Mouse (Mus musculus) liver, embryonic 15.5 days (tissue): ENCODE data around the gene Gm47791. TPM values are rescaled to one million over a fixed set of nuclear protein-coding genes. Genes with fewer than 3 reads are reported as not detected.

ENCODE experiments used
- ATAC-seq: fragments of 200-750 bp; cut with Nextera tagmentation; 2 replicates; pipeline ENCODE4 v1.8.0; 2017; ENCODE audit warnings: moderate number of reproducible peaks, mild to moderate bottlenecking, moderate library complexity; ENCODE audit not compliant: insufficient read depth
- H3K27ac ChIP-seq: fragments of 300-500 bp; sonication (generic); replicated peaks from 2 replicates; pipeline ENCODE4 v1.5.1; 2015; ENCODE audit warnings: mild to moderate bottlenecking, inconsistent platforms
- H3K27me3 ChIP-seq: fragments of 300-500 bp; sonication (generic); 2 replicates; pipeline ENCODE4 v1.6.1; 2015; ENCODE audit warnings: mild to moderate bottlenecking, inconsistent platforms
- H3K36me3 ChIP-seq: fragments of 300-500 bp; sonication (generic); replicated peaks from 2 replicates; pipeline ENCODE4 v1.6.1; 2015; ENCODE audit warnings: moderate library complexity, mild to moderate bottlenecking, inconsistent platforms
- H3K4me1 ChIP-seq: fragments of 300-500 bp; sonication (generic); replicated peaks from 2 replicates; pipeline ENCODE4 v1.6.1; 2015; ENCODE audit warnings: inconsistent platforms
- H3K4me2 ChIP-seq: fragments of 300-500 bp; sonication (generic); 2 replicates; pipeline ENCODE4 v1.6.1; 2015; ENCODE audit warnings: moderate library complexity, mild to moderate bottlenecking, inconsistent platforms
- H3K4me3 ChIP-seq: fragments of 300-500 bp; sonication (generic); replicated peaks from 2 replicates; pipeline ENCODE4 v1.5.1; 2015; ENCODE audit warnings: mild to moderate bottlenecking, inconsistent platforms
- H3K9ac ChIP-seq: fragments of 300-500 bp; sonication (generic); 2 replicates; pipeline ENCODE4 v1.6.1; 2015; ENCODE audit warnings: moderate library complexity, mild to moderate bottlenecking, inconsistent platforms
- H3K9me3 ChIP-seq: fragments of 300-500 bp; sonication (generic); replicated peaks from 2 replicates; pipeline ENCODE4 v1.6.1; 2016; ENCODE audit warnings: inconsistent platforms
- WGBS: fragments of 180-500 bp; shearing (Covaris S2); methylation state at CpG from one replicate; pipeline ENCODE4 v1.1.7; 2015; ENCODE audit warnings: mixed read lengths; ENCODE audit not compliant: insufficient replicate concordance; 5-methylcytosine and 5-hydroxymethylcytosine counted together
- polyA plus RNA-seq: library from polyadenylated mRNA; unstranded; fragments of >200 nt; fragmentation: Nextera tagmentation; extraction: Ambion mirVana; gene quantifications from 2 replicates; pipeline ENCODE4 v1.2.1, GENCODE M21; 2015

Gene Gm47791
- polyA plus RNA-seq, 1 experiment from 2014 or later, result not detected

DNA sequence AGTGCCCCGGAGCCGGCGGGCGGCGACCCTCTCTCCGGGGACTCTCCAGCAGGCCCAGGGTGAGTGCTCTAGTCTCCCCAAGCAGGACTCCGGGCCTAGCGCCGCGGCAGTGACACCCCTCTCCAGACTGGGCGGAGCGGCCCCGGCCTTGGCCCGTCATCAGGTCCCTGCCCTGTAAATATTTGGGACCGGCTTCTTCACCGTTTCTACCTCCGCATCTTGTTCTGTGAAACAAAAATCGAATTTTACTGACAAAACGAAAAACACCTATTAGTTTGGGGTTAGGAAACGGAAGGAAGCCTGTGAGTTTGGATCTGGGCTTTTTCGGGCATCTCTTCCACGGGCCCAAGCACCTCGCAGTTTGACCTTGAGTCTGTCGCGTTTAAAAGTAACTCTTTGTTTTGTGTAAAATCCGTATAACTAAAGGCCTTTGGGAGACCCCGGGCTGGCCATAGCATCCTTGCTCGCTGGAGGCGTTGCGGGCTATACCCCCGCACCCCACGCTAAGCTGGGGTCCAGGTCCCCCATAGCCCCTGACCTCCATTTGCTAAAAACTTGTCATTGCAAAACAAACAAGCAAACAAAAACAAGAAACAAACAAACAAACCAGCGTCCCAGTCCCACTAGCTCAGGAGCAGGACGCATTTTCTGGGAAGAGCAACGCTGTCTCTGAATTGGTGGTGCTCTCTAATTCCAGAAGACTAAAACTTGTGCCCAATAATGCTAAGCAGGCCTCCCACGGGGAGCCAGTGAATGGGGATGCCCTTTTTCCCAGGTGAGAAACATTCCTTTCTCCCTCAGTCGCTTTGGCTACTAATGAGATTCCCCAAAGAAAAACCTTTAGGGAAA is 45.8 kb downstream of the Gm47791 start:
- Histone ChIP-seq H3K27me3 (peaks cover 7% of the 10 kb centered on the region; the same call in 1 of the 2 replicates), H3K4me2 (peak overlapping the region; percentile 73), H3K36me3 (peaks cover 25% of the 10 kb centered on the region), H3K4me3 (peak overlapping the region; percentile 86), H3K9me3 (no peaks in the 10 kb centered on the region), H3K9ac (peak overlapping the region; percentile 97), H3K27ac (peak overlapping the region; percentile 94), H3K4me1 (peaks cover 18% of the 10 kb centered on the region)
- ATAC-seq, result peak; percentile 97
- WGBS, result 1% methylated on average over 37 of the region's 37 CpGs

DNA sequence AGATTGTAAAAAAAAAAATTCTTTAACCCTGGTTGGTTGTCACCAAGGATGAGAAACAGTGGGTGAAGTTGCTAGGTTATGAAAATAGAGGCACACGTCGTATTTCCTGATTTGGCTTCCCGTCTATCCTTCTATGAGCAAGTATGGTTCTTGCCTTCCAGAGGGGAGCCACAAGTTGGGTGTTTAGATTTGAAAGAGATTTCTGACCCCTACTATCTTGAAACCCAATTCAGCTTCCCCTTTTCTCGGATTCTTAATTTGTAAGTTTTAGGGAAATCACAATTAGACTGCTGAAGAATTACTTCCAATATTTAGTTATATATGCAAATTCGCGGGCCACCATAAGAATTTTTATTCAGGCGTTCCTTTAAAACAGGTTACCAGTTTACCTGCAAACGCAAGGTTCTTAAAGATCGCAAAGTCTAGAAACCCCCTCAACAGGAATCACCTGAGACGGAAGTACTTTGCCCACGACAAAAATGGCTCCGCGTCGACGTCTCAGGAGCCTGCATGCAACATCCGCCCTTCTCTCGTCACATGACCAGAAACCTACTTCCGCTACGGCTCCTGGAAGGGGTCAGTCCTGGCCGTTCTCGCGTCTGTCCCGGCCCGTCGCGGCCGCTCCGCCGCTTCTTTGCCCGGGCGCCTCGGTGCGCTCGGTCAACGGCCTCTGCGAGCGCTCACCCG is 46.6 kb downstream of the Gm47791 start, which contains the start of gene Mff:
Mff (plus strand) TSS at position 552 of the 687 bp plus-strand sequence.
- H3K27me3 ChIP-seq, result peaks cover 7% of the 10 kb centered on the region; the same call in 1 of the 2 replicates
- H3K4me3 ChIP-seq, result peak within 1 kb of the TSS; percentile 86
- H3K9ac ChIP-seq, result peak within 1 kb of the TSS; percentile 97
- ATAC-seq, result peak; percentile 97
- H3K36me3 ChIP-seq, result peaks cover 18% of the 10 kb centered on the region
- H3K27ac ChIP-seq, result peak within 1 kb of the TSS; percentile 94
- no peaks in the 10 kb centered on the region for H3K9me3 ChIP-seq
- H3K4me1 ChIP-seq, result peaks cover 23% of the 10 kb centered on the region
- WGBS, result 8% methylated on average over 38 of the region's 38 CpGs
- H3K4me2 ChIP-seq, result peak within 1 kb of the TSS; percentile 73

Other genes with a start within 250 kb of the Gm47791 start
- gene Col4a4, start 184.4 kb downstream of the Gm47791 start, polyA plus RNA-seq, result 0.13 and 0.14 TPM in 2 replicates
- 0.21 and 0.23 TPM in 2 replicates for gene Col4a3, start 184.3 kb downstream of the Gm47791 start, polyA plus RNA-seq
- gene Mff, start 46.4 kb downstream of the Gm47791 start, polyA plus RNA-seq, result 153 and 171 TPM in 2 replicates
- gene Tm4sf20, start 2.8 kb downstream of the Gm47791 start, polyA plus RNA-seq, result 0.07 and 0.10 TPM in 2 replicates
- gene Agfg1, start 68.2 kb upstream of the Gm47791 start, polyA plus RNA-seq, result 46.3 and 46.5 TPM in 2 replicates
- 0.15 and 0.29 TPM in 2 replicates for gene A030005L19Rik, start 142.1 kb upstream of the Gm47791 start, polyA plus RNA-seq
- not detected in 2 replicates for gene A030014E15Rik, start 153.7 kb upstream of the Gm47791 start, polyA plus RNA-seq
- gene Gm6217, start 160.2 kb upstream of the Gm47791 start, polyA plus RNA-seq, result not detected in 2 replicates
- gene A030003K21Rik, start 172.1 kb upstream of the Gm47791 start, polyA plus RNA-seq, result not detected in 2 replicates
- not detected in 2 replicates for gene Gm7544, start 184.8 kb upstream of the Gm47791 start, polyA plus RNA-seq
- gene Gm47955, start 189.0 kb upstream of the Gm47791 start, polyA plus RNA-seq, result not detected in 2 replicates
- not detected in 2 replicates for gene Gm47959, start 229.3 kb upstream of the Gm47791 start, polyA plus RNA-seq